Mouse (Mus musculus) B cell, adult 2 months (primary cell): ENCODE results near the gene Slc9a3.

Experiments
- DNase-seq, 2 experiments: peaks; one replicate each; pipeline ENCODE4 v3.0.0; 2022

Gene Slc9a3

GRCm38 (mm10) chr13:74121141-74121602, at the start of gene Slc9a3:
Gene Slc9a3, plus strand, starts transcription at chr13:74121457.
- no peak for DNase-seq

GRCm38 (mm10) chr13:74071714-74072113, 49.5 kb upstream of the Slc9a3 start:
- DNase-seq, result no peak

- DNase-seq, result no peak
Measured at GRCm38 (mm10) chr13:74073369-74073768, 47.9 kb upstream of the Slc9a3 start.

GRCm38 (mm10) chr13:74090265-74090664, 31.0 kb upstream of the Slc9a3 start:
- DNase-seq, result no peak

GRCm38 (mm10) chr13:74095936-74096335, 25.3 kb upstream of the Slc9a3 start:
- no peak for DNase-seq

- peak; percentile 54 to 58 for DNase-seq
Measured at GRCm38 (mm10) chr13:74096715-74097363, 24.4 kb upstream of the Slc9a3 start.

- no peak for DNase-seq
Measured at GRCm38 (mm10) chr13:74098913-74099312, 22.3 kb upstream of the Slc9a3 start.

GRCm38 (mm10) chr13:74102108-74102830, 19.0 kb upstream of the Slc9a3 start:
- DNase-seq, result no peak

GRCm38 (mm10) chr13:74102831-74103582, 18.2 kb upstream of the Slc9a3 start:
- no peak for DNase-seq

- DNase-seq, result no peak
Measured at GRCm38 (mm10) chr13:74104417-74104816, 16.8 kb upstream of the Slc9a3 start.

GRCm38 (mm10) chr13:74107410-74107809, 13.8 kb upstream of the Slc9a3 start:
- DNase-seq, result no peak

- no peak for DNase-seq
Measured at GRCm38 (mm10) chr13:74112593-74112992, 8.7 kb upstream of the Slc9a3 start.

GRCm38 (mm10) chr13:74113626-74114191, 7.5 kb upstream of the Slc9a3 start:
- no peak for DNase-seq

- DNase-seq, result no peak
Measured at GRCm38 (mm10) chr13:74121795-74122330, 606 bp downstream of the Slc9a3 start.

GRCm38 (mm10) chr13:74122632-74123031, 1.4 kb downstream of the Slc9a3 start:
- DNase-seq, result no peak

- no peak for DNase-seq
Measured at GRCm38 (mm10) chr13:74127571-74127970, 6.3 kb downstream of the Slc9a3 start.

GRCm38 (mm10) chr13:74129909-74130308, 8.7 kb downstream of the Slc9a3 start:
- no peak for DNase-seq

GRCm38 (mm10) chr13:74138906-74139647, 17.8 kb downstream of the Slc9a3 start:
- no peak for DNase-seq

- DNase-seq, result no peak
Measured at GRCm38 (mm10) chr13:74140793-74141192, 19.5 kb downstream of the Slc9a3 start.

- no peak for DNase-seq
Measured at GRCm38 (mm10) chr13:74143282-74143681, 22.0 kb downstream of the Slc9a3 start.

GRCm38 (mm10) chr13:74144120-74144884, 23.0 kb downstream of the Slc9a3 start:
- no peak for DNase-seq
